Mouse (Mus musculus): ENCODE results near the gene Cyb561a3. TPM values are rescaled to one million over a fixed set of nuclear protein-coding genes. Genes with fewer than 3 reads are reported as not detected.
"Not testable (repeated sequence)": the region's sequence is repeated elsewhere in the genome, so short reads cannot be mapped to it uniquely, and the experiment has no call there.

Gene Cyb561a3
- total RNA-seq (2015; ENCODE audit: low replicate concordance), result 23.8 and 27.7 TPM in 2 replicates
- 7.1 and 13.7 TPM in 2 replicates for total RNA-seq (2017; ENCODE audit: low replicate concordance)

GRCm38 (mm10) chr19:10576690-10577561 lies at the start of gene Cyb561a3, which contains the start of gene Tmem138:
Gene Cyb561a3 (plus strand): TSS chr19:10577172.
Gene Tmem138 (minus strand): TSS chr19:10577362.
- ATAC-seq (replicated peaks; ENCODE audit: low FRiP score, poor library complexity, severe bottlenecking), result peak; percentile 94

GRCm38 (mm10) chr19:10530082-10530481 lies 46.9 kb upstream of the Cyb561a3 start:
- ATAC-seq (replicated peaks; ENCODE audit: low FRiP score, poor library complexity, severe bottlenecking), result no peak

- peak; percentile 70; the same call in 1 of the 2 replicates for ATAC-seq (replicated peaks; ENCODE audit: low FRiP score, poor library complexity, severe bottlenecking)
These were observed 37.5 kb upstream of the Cyb561a3 start for GRCm38 (mm10) chr19:10539454-10539853.

- peak; percentile 99 for ATAC-seq (replicated peaks; ENCODE audit: low FRiP score, poor library complexity, severe bottlenecking)
These were observed 21.1 kb upstream of the Cyb561a3 start, which contains the start of gene Tmem216 for GRCm38 (mm10) chr19:10555624-10556510. Gene Tmem216 (minus strand): TSS chr19:10556238.

DNA sequence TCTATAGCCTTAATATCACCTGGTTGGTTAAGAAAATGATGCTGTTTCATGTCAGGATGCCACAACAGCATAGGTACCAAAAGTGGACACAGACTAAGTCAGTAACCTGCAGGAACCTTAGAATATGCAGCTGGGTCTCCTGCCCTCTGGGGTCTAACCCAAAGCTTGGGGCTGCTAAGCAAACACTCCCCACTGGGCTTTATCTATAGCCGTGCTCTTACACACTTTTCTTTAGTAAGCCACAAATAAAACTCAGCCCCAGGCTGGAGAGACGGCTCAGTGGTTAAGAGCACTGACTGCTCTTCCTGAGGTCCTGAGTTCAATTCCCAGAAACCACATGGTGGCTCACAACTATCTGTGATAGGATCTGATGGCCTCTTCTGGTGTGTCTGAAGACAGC lies 20.0 kb upstream of the Cyb561a3 start:
- ATAC-seq (replicated peaks; ENCODE audit: low FRiP score, poor library complexity, severe bottlenecking), result no peak

- ATAC-seq (replicated peaks; ENCODE audit: low FRiP score, poor library complexity, severe bottlenecking), result no peak
These were observed 19.5 kb upstream of the Cyb561a3 start for GRCm38 (mm10) chr19:10557430-10557829.

DNA sequence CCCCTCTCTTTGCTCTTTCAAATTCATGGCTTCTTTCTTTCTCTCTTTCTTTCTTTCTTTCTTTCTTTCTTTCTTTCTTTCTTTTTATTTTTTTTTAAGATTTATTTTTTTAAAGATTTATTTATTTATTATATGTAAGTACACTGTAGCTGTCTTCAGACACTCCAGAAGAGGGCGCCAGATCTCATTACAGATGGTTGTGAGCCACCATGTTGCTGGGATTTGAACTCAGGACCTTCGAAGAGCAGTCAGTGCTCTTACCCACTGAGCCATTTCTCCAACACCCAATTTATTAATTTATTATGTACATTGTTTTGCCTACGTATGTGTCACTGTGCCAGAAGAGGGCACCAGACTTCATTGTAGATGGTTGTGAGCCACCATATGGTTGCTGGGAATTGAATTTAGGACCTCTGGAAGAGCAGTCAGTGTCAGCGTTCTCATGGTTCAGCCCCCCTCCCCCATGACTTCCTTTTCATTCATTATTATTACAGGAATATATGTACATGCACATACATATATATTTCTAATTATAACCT lies 19.1 kb upstream of the Cyb561a3 start:
- ATAC-seq (replicated peaks; ENCODE audit: low FRiP score, poor library complexity, severe bottlenecking), result not testable (repeated sequence)

DNA sequence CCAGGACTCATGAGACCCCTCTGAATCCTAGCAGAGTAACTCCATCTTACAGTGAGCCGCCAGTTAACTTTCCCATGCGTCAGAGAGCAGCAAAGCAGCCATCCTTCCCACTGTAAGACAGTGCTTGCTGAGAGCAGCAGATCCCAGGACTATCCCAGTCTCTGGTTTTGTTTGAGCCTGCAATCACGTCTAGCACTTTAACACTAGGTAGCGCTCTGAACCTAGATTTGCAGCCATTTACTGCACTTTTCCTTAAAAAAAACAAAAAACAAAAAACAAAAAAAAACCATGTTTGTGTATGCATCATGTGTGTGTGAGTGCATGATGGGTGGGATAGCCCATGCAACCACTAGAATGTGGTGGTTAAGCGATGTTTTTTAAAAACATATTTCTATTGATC lies 16.9 kb upstream of the Cyb561a3 start:
- no peak for ATAC-seq (replicated peaks; ENCODE audit: low FRiP score, poor library complexity, severe bottlenecking)

GRCm38 (mm10) chr19:10561558-10562314 lies 15.2 kb upstream of the Cyb561a3 start:
- no peak for ATAC-seq (replicated peaks; ENCODE audit: low FRiP score, poor library complexity, severe bottlenecking)

- ATAC-seq (replicated peaks; ENCODE audit: low FRiP score, poor library complexity, severe bottlenecking), result no peak
These were observed 14.6 kb upstream of the Cyb561a3 start for GRCm38 (mm10) chr19:10562351-10562750.

DNA sequence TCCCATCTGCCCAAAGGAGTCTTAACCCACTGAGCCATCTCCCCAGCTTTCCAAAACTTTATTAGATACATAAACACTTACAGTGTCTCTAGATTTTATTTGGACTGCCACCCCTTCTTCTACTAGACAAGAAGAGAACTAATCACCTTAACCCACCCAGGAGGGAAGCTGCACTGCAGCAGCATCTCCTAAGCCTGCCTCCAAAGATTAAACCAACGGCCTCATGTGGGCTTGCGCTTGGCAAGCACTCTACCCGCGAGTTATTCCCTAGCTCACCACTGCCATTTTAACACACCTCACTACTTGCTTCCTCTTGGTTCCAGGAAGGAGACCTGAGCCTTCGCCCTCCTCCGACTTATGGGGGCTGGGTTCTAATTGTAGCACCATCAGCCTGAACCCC lies 12.7 kb upstream of the Cyb561a3 start:
- ATAC-seq (replicated peaks; ENCODE audit: low FRiP score, poor library complexity, severe bottlenecking), result no peak

DNA sequence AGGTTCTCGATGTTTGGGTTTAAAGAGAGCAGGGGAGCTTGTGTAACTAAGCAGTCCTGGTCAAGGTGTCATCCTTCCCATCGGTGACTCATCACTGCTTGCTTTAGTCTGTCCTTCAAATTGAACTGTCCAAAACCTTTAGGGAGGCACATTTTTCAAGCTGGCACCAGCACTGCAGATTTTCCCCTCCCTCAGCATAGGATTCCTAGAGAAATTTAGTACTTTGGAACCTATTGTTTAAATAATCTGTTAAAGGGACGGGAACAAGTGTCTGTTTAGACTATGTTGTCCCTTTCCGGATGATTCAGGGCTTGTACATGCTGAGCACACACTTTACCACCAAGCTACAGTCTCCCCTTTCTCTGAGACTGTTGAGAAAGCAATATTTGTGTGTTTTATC lies 11.8 kb upstream of the Cyb561a3 start:
- no peak for ATAC-seq (replicated peaks; ENCODE audit: low FRiP score, poor library complexity, severe bottlenecking)

DNA sequence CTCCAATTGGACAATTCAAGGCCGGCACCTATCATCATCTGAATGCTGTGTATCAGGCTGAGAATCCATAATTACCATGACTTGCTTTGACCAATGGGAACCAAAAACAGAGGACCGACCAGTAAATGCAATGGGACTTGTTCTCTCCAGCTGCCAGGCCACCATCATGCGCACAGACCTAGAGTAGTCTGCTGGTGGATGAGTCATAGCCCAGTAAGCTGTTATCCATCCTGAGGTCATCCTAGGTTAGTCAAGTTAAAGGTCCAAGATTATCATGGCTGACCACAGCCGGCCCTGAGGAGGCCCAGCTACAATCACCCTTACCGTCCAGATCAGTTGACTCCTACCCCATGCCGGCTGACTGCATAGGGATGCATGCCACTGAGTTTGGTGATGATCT lies 7.3 kb upstream of the Cyb561a3 start:
- ATAC-seq (replicated peaks; ENCODE audit: low FRiP score, poor library complexity, severe bottlenecking), result no peak

GRCm38 (mm10) chr19:10580102-10580501 lies 3.1 kb downstream of the Cyb561a3 start:
- ATAC-seq (replicated peaks; ENCODE audit: low FRiP score, poor library complexity, severe bottlenecking), result no peak

DNA sequence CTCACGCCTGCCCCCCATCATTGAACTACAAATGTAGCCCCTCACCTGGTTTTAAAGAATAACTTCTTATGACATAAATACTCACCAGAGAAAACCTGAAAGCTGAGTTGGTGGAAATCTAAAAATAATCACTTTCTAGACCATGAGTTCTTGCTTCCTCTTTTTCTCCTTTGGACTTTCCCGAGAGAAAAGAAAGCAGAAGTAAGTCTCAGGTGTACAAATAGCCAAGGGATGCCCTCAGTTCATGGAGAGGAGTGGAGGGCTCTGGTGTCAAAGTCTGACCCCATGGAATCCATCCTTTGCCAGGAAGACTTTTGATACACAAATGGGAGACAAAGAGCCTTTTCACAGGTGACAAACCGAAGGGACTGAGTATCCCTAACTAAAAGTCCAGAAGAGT lies 3.8 kb downstream of the Cyb561a3 start:
- ATAC-seq (replicated peaks; ENCODE audit: low FRiP score, poor library complexity, severe bottlenecking), result no peak

DNA sequence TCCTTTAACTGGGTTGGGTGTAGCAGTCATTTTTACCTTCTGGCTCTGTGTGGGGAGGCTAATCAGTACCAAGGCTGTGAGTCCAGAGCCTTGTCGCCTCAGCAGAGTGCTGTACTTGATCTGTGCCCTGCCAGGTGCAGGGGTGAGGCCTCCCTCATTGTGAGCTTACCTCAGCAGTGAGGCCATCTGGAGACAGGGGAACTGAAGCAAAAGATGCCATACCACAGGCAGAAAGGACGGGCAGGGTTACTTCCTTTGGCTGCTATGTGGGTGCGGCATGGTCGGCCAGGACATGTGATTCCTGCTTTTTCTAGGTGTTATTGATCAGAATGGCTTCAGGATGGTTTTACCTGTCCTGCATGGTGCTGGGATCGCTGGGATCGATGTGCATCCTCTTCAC lies 5.0 kb downstream of the Cyb561a3 start:
- no peak for ATAC-seq (replicated peaks; ENCODE audit: low FRiP score, poor library complexity, severe bottlenecking)

DNA sequence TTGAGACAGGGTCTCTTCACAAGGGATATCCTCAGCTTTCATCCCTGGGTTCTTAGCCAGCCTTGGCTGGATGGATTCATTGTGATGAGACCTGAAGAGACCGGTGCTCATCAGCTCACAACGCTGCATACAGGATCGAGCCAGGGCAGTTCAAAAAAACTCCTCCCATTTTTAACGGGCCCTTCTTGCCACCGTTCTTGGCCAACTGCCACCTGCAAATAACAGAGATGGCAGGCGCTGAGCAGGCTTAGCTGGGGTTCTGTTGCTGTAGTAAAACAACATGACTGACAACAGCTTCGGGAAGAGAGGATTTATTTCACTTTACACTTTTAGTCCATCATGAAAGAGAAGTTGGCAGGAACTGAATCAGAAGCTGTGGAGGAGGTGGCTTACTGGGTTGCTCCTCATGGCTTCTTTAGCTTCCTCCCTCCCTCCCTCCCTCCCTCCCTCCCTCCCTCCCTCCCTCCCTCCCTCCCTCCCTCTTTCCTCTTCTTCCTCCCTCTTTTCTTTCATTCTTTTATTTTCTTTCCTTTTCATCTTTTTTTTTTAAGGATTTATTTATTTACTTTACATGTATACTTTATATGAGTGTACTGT lies 6.7 kb downstream of the Cyb561a3 start:
- ATAC-seq (replicated peaks; ENCODE audit: low FRiP score, poor library complexity, severe bottlenecking), result peak; percentile 90

- ATAC-seq (replicated peaks; ENCODE audit: low FRiP score, poor library complexity, severe bottlenecking), result no peak
These were observed 8.1 kb downstream of the Cyb561a3 start for GRCm38 (mm10) chr19:10585112-10585511.

DNA sequence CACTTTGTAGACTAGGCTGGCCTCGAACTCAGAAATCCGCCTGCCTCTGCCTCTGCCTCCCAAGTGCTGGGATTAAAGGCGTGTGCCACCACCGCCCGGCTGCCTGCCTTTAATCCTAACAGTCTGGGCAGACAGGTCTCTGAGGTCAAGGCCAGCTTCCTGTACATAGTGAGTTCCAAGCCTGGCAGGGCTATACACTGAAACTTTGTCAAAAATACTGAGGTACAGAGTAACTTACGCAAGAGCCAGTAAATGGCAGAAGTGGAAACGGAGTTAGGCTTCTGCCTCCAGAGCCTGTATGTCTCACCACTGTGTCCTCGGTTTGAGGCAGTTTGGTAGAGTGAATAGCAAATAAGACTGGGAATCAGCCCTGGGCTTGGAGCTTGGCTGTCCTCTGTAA lies 10.3 kb downstream of the Cyb561a3 start:
- no peak for ATAC-seq (replicated peaks; ENCODE audit: low FRiP score, poor library complexity, severe bottlenecking)
